Mouse (Mus musculus): Measurements from ENCODE around the gene Gdf7.

- TF ChIP-seq GATA1 (IDR thresholded peaks at IDR 0.05; ENCODE audit: low read length) (no peak), TAL1 (IDR thresholded peaks at IDR 0.05; ENCODE audit: low read length) (no peak)
These were observed 32.5 kb upstream of the Gdf7 start for GRCm38 (mm10) chr12:8334261-8334660.
